14 mouse cellular contexts compared by ENCODE assay signal in genomic region chr12:112914527-112914926, GRCm38 (mm10). TPM values are rescaled to one million over a fixed set of nuclear protein-coding genes. Genes with fewer than 3 reads are reported as not detected.
A peak's percentile ranks its signal among the peaks of the same experiment; 100 is the strongest.
DNase-seq lines count a peak whose midpoint lies in the region; ATAC-seq lines count a peak whose summit lies in the region.
"Had no signal": no experiment of that assay in that cellular context is flagged by ENCODE, and none has a peak within 500 bp of the region (broad histone marks: within the 10 kb centered on the region; RNA-seq: fewer than 3 reads in every experiment).

No protein-coding gene starts in this region.

- no peaks in the 10 kb centered on the region for H3K9me3 ChIP-seq in kidney, embryonic 16.5 days (ENCODE audit: low read length)
- no peaks in the 10 kb centered on the region for H3K9me3 ChIP-seq in hindbrain, embryonic 12.5 days (replicated peaks)

- no peak overlapping the region for H3K27ac ChIP-seq in kidney, embryonic 16.5 days (ENCODE audit: low read length)
- no peak overlapping the region for H3K27ac ChIP-seq in hindbrain, embryonic 12.5 days
- H3K27ac ChIP-seq: hindbrain, embryonic 14.5 days; left cerebral cortex, adult 2 months had no signal

- H3K9ac ChIP-seq in kidney, embryonic 16.5 days (replicated peaks; ENCODE audit: low read length) = no peak overlapping the region
- no peak overlapping the region for H3K9ac ChIP-seq in hindbrain, embryonic 12.5 days
- H3K9ac ChIP-seq: hindbrain, embryonic 14.5 days had no signal

- 63% methylated on average over 11 of the region's 11 CpGs for WGBS in kidney, embryonic 16.5 days
- WGBS in hindbrain, embryonic 12.5 days = 75% methylated on average over 11 of the region's 11 CpGs

- H3K27me3 ChIP-seq in kidney, embryonic 16.5 days (ENCODE audit: insufficient read depth, low read length) = no peaks in the 10 kb centered on the region
- peaks cover 6% of the 10 kb centered on the region; the same call in 1 of the 2 replicates for H3K27me3 ChIP-seq in hindbrain, embryonic 12.5 days

- intact Hi-C loops in heart, postnatal 14 days (cut with DNase I) = no loop called here

- H3K4me2 ChIP-seq in kidney, embryonic 16.5 days (replicated peaks; ENCODE audit: low read depth, low read length) = no peak overlapping the region
- no peak overlapping the region for H3K4me2 ChIP-seq in hindbrain, embryonic 12.5 days (replicated peaks)
- H3K4me2 ChIP-seq: hindbrain, embryonic 14.5 days had no signal

- H3K4me1 ChIP-seq in kidney, embryonic 16.5 days (ENCODE audit: insufficient read depth, low read length) = 0 out of 2 replicates have a peak, but pooled peaks cover 7% of the 10 kb centered on the region
- H3K4me1 ChIP-seq in hindbrain, embryonic 12.5 days = peaks cover 19% of the 10 kb centered on the region

- ATAC-seq in kidney, embryonic 16.5 days (ENCODE audit: low FRiP score, low TSS enrichment) = no peak
- ATAC-seq in hindbrain, embryonic 12.5 days (ENCODE audit: low FRiP score) = no peak
- ATAC-seq: forebrain, embryonic 16.5 days had no signal

- DNase-seq in adrenal gland, postnatal 10 days = peak; percentile 43
- no peak for DNase-seq in adrenal gland, adult 18-20 months (ENCODE audit: low spot score in 2 of 2)
- peak; percentile 31 for DNase-seq in kidney, adult 9 months
- peak; percentile 40 to 54 for DNase-seq in heart, postnatal 14 days
- peak; percentile 21 for DNase-seq in naive thymus-derived CD4-positive, alpha-beta T cell, adult 2 months (ENCODE audit: low read depth)
- DNase-seq in MN1 (ENCODE audit: low spot score) = no peak
- DNase-seq: adrenal gland, postnatal 25 days; liver had no signal

- H3K4me3 ChIP-seq in kidney, embryonic 16.5 days (ENCODE audit: low read length) = no peak overlapping the region
- H3K4me3 ChIP-seq in hindbrain, embryonic 12.5 days = no peak overlapping the region
- H3K4me3 ChIP-seq: left cerebral cortex, adult 2 months; myocyte had no signal

- H3K36me3 ChIP-seq in kidney, embryonic 16.5 days (ENCODE audit: insufficient read depth, low read length) = no peaks in the 10 kb centered on the region
- peaks cover 54% of the 10 kb centered on the region for H3K36me3 ChIP-seq in hindbrain, embryonic 12.5 days

RNA-seq across cellular contexts. Expression of gene Jag2, which starts 15.0 kb away (rescaled TPM):
- 10 to 100 TPM; 13.2 to 23.1 TPM for total RNA-seq in adrenal gland, postnatal 10 days (2021)
- 1 to 10 TPM; 4.7 to 9.0 TPM for total RNA-seq in adrenal gland, adult 18-20 months (2021)
- polyA plus RNA-seq in kidney, embryonic 16.5 days (2015; fragmentation: Nextera tagmentation; extraction: Ambion mirVana) = 2.2 and 2.5 TPM in 2 replicates
- total RNA-seq in heart, postnatal 14 days (2021) = 10 to 100 TPM; 32.1 to 32.4 TPM
- polyA plus RNA-seq in hindbrain, embryonic 12.5 days (2016; fragmentation: Nextera tagmentation; extraction: Ambion mirVana) = 9.4 and 10.3 TPM in 2 replicates

RNA-seq across cellular contexts. Expression of gene Nudt14, which starts 27.4 kb away (rescaled TPM):
- total RNA-seq in adrenal gland, postnatal 10 days (2021) = 10 to 100 TPM; 46.9 to 50.2 TPM
- total RNA-seq in adrenal gland, adult 18-20 months (2021) = 10 to 100 TPM; 30.5 to 31.9 TPM
- 99.1 and 104 TPM in 2 replicates for polyA plus RNA-seq in kidney, embryonic 16.5 days (2015; fragmentation: Nextera tagmentation; extraction: Ambion mirVana)
- total RNA-seq in heart, postnatal 14 days (2021) = 1 to 10 TPM; 8.3 to 8.6 TPM
- 51.5 and 65.9 TPM in 2 replicates for polyA plus RNA-seq in hindbrain, embryonic 12.5 days (2016; fragmentation: Nextera tagmentation; extraction: Ambion mirVana)

RNA-seq across cellular contexts. Expression of gene Gpr132, which starts 46.5 kb away (rescaled TPM):
- total RNA-seq in adrenal gland, postnatal 10 days (2021) = 1 to 10 TPM; 1.1 to 1.2 TPM
- total RNA-seq in adrenal gland, adult 18-20 months (2021) = under 1 TPM; 0.54 to 0.66 TPM
- polyA plus RNA-seq in kidney, embryonic 16.5 days (2015; fragmentation: Nextera tagmentation; extraction: Ambion mirVana) = 0.15 and 0.22 TPM in 2 replicates
- 1 to 10 TPM in 1 of 2 experiments, under 1 TPM in 1; 0.22 to 2.0 TPM for total RNA-seq in heart, postnatal 14 days (2021)
- polyA plus RNA-seq in hindbrain, embryonic 12.5 days (2016; fragmentation: Nextera tagmentation; extraction: Ambion mirVana) = not detected in 2 replicates
- polyA plus RNA-seq: forebrain, embryonic 16.5 days; hindbrain, embryonic 14.5 days had no signal

Comparison
In these comparisons a context has a peak if more than half of its experiments do, and no peak if none do; other contexts are left out.
1. DNase-seq: peak in adrenal gland, postnatal 10 days (single experiment), kidney, adult 9 months (single experiment), heart, postnatal 14 days (2 of 2) and naive thymus-derived CD4-positive, alpha-beta T cell, adult 2 months (single experiment); none in adrenal gland, adult 18-20 months (0 of 2) and MN1 (single experiment).